Mouse (Mus musculus) thymus, adult 2 months (tissue): Measurements from ENCODE around the gene Tmprss4. TPM values are rescaled to one million over a fixed set of nuclear protein-coding genes. Genes with fewer than 3 reads are reported as not detected.

Source experiments
- DNase-seq: peaks from one replicate; pipeline ENCODE4 v3.0.0; 2021
- H3K27ac ChIP-seq: fragments of 200-500 bp; 2 replicates; pipeline ENCODE4 v1.5.1; 2012; ENCODE audit warnings: low read length, control low read depth; ENCODE audit not compliant: control insufficient read depth, insufficient read depth
- H3K27me3 ChIP-seq: fragments of 200-500 bp; 2 replicates; pipeline ENCODE4 v1.6.1; 2012; ENCODE audit warnings: mild to moderate bottlenecking, low read length, moderate library complexity, mixed read lengths; ENCODE audit not compliant: control insufficient read depth, insufficient read depth
- H3K36me3 ChIP-seq: fragments of 200-500 bp; 2 replicates; pipeline ENCODE4 v1.6.1; 2012; ENCODE audit warnings: mild to moderate bottlenecking, low read length, moderate library complexity; ENCODE audit not compliant: control insufficient read depth, insufficient read depth
- H3K4me1 ChIP-seq: fragments of 200-500 bp; replicated peaks from 2 replicates; pipeline ENCODE4 v1.6.1; 2012; ENCODE audit warnings: low read length; ENCODE audit not compliant: control insufficient read depth, insufficient read depth
- H3K4me3 ChIP-seq: fragments of 200-500 bp; 2 replicates; pipeline ENCODE4 v1.5.1; 2012; ENCODE audit warnings: mild to moderate bottlenecking, low read length, control low read depth, moderate library complexity; ENCODE audit not compliant: control insufficient read depth, insufficient read depth
- CTCF ChIP-seq: fragments of 200-500 bp; IDR thresholded peaks from 2 replicates; pipeline ENCODE4 v1.5.1; 2012; ENCODE audit warnings: mild to moderate bottlenecking, control low read depth, low read length, moderate library complexity, borderline replicate concordance; ENCODE audit not compliant: control insufficient read depth, poor library complexity, insufficient read depth; ENCODE audit errors: extremely low read depth
- POLR2A ChIP-seq: fragments of 200-500 bp; IDR thresholded peaks from 2 replicates; pipeline ENCODE4 v1.6.1; 2012; ENCODE audit warnings: mild to moderate bottlenecking, low read length, control low read depth, moderate library complexity; ENCODE audit not compliant: control insufficient read depth, poor library complexity, insufficient read depth; ENCODE audit errors: extremely low read depth
- WGBS: fragments of 180-500 bp; shearing (Covaris S2); methylation state at CpG from one replicate; pipeline ENCODE4 v1.1.7; 2018; 5-methylcytosine and 5-hydroxymethylcytosine counted together
- polyA plus RNA-seq: library from polyadenylated mRNA; depleted of rRNA; stranded (reverse); fragments of >200 nt; gene quantifications from 2 replicates; pipeline ENCODE4 v1.2.3, GENCODE M21; 2012; rRNA removed

Tmprss4 gene
- polyA plus RNA-seq, 1 experiment: 16.1 TPM

DNA sequence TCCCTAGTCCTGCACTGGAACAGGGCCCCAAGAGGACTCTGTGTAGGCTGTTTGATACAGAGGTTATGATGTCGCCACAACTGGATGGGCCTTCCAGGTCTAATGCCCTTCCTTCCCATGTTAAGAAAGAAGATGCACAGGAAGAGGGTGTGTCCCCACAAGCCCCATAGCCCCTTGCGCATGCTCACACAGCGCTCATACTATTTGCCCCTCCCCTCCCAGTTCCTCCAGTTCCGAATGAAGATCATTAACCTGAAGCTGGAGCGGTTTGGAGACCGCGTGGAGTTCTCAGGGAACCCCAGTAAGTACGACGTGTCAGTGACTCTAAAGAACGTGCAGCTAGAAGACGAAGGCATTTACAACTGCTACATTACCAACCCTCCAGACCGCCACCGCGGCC, 78.7 kb downstream of the Tmprss4 start:
- Histone ChIP-seq H3K4me1 (peaks cover 58% of the 10 kb centered on the region), H3K36me3 (no peaks in the 10 kb centered on the region), H3K4me3 (no peak overlapping the region), H3K27me3 (no peaks in the 10 kb centered on the region), H3K27ac (no peak overlapping the region)
- 94% methylated on average over 14 of the region's 14 CpGs for WGBS
- TF ChIP-seq CTCF: no peak
- no peak for TF ChIP-seq POLR2A
- DNase-seq: no peak

Other genes with a start within 250 kb of the Tmprss4 start
- gene Ube4a, start 238.5 kb downstream of the Tmprss4 start, polyA plus RNA-seq: 23.0 and 23.7 TPM in 2 replicates
- gene Cd3g, start 223.7 kb downstream of the Tmprss4 start, polyA plus RNA-seq: 183 and 216 TPM in 2 replicates
- gene Cd3d, start 222.3 kb downstream of the Tmprss4 start, polyA plus RNA-seq: 214 and 262 TPM in 2 replicates
- 343 and 451 TPM in 2 replicates for gene Cd3e, start 194.5 kb downstream of the Tmprss4 start, polyA plus RNA-seq
- gene Mpzl2, start 164.3 kb downstream of the Tmprss4 start, polyA plus RNA-seq: 10.1 and 11.6 TPM in 2 replicates
- 5.3 and 7.3 TPM in 2 replicates for gene Mpzl3, start 148.9 kb downstream of the Tmprss4 start, polyA plus RNA-seq
- 2.5 and 3.5 TPM in 2 replicates for gene Jaml, start 124.9 kb downstream of the Tmprss4 start, polyA plus RNA-seq
- 5.2 and 9.8 TPM in 2 replicates for gene Scn2b, start 86.3 kb downstream of the Tmprss4 start, polyA plus RNA-seq
- 20.5 and 26.2 TPM in 2 replicates for gene Scn4b, start 65.7 kb downstream of the Tmprss4 start, polyA plus RNA-seq
- gene BC049352, start 22.1 kb downstream of the Tmprss4 start, polyA plus RNA-seq: 1.7 and 4.5 TPM in 2 replicates
- gene Il10ra, start 65.1 kb upstream of the Tmprss4 start, polyA plus RNA-seq: 23.9 and 36.8 TPM in 2 replicates
- gene Tmprss13, start 115.0 kb upstream of the Tmprss4 start, polyA plus RNA-seq: 0.62 and 1.2 TPM in 2 replicates
- gene Fxyd6, start 166.1 kb upstream of the Tmprss4 start, polyA plus RNA-seq: 5.4 and 8.9 TPM in 2 replicates
- 220 and 236 TPM in 2 replicates for gene Fxyd2, start 195.6 kb upstream of the Tmprss4 start, polyA plus RNA-seq
- gene Dscaml1, start 222.5 kb upstream of the Tmprss4 start, polyA plus RNA-seq: 11.3 and 12.4 TPM in 2 replicates